Mouse (Mus musculus) ovary, postnatal 14 days (tissue): ENCODE data around the gene Gm28363.
"Not testable (repeated sequence)": the region's sequence is repeated elsewhere in the genome, so short reads cannot be mapped to it uniquely, and the experiment has no call there.

Experiments used
- DNase-seq: peaks from one replicate; pipeline ENCODE4 v3.0.0; 2022; ENCODE audit warnings: low spot score

Gm28363 gene

GRCm38 (mm10) chr1:117696831-117697230 is at the start of gene Gm28363:
Gene Gm28363 (plus strand): TSS chr1:117697131.
- not testable (repeated sequence) for DNase-seq

- not testable (repeated sequence) for DNase-seq
Observed at GRCm38 (mm10) chr1:117650236-117650635, 46.7 kb upstream of the Gm28363 start.
